Mouse (Mus musculus): ENCODE measurements around the gene St6galnac5.
"Not testable (repeated sequence)": the region's sequence is repeated elsewhere in the genome, so short reads cannot be mapped to it uniquely, and the experiment has no call there.

St6galnac5 gene

GRCm38 (mm10) chr3:152792601-152793000, 189.4 kb downstream of the St6galnac5 start:
- no peak for DNase-seq (ENCODE audit: low spot score in 2 of 2)

- DNase-seq (ENCODE audit: low spot score in 2 of 2): not testable (repeated sequence)
These were observed 193.6 kb downstream of the St6galnac5 start for GRCm38 (mm10) chr3:152788301-152788953.

GRCm38 (mm10) chr3:152784353-152784752, 197.7 kb downstream of the St6galnac5 start:
- not testable (repeated sequence) for DNase-seq (ENCODE audit: low spot score in 2 of 2)

DNA sequence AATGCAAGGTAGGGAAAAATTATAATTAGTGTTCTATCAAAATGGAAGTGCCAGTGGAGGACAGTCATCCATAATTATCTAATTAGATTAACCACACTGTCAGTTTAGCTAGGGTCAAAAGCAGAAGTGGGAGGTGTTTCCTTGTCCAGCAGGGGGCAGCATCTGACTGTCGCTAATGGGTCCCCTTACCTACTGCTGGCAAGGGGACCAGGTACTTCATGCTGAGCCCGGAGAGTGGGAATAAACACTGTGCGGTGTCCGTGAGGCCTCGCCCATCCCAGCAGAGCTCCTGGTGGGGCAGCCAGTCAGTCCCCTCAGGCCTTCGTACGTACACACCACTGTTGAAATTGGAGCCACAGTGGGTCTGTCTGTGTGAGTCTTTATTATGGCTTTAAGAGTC, 198.3 kb downstream of the St6galnac5 start:
- DNase-seq (ENCODE audit: low spot score in 2 of 2): peak in 1 of 2 experiments; percentile 30

DNA sequence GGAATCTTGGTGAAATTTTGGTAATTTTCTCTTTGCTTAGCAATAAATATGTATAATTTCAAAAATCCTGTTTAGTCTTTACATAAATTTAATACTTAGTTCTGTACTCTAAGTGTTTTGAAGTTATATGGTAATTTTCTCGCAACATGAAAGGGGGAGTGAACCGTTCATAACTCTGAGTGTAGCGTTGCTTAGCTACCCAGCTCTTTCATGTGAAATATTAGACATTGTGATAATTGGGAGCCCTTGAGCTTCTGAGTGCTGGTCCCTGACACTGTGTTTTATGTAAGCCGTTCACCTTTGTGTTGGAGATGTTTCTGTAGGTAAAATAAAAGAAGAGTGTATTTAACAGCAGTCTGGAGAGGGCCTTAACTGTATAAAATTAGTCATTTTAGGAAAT, 202.2 kb downstream of the St6galnac5 start:
- DNase-seq (ENCODE audit: low spot score in 2 of 2): no peak

- DNase-seq (ENCODE audit: low spot score in 2 of 2): no peak
These were observed 205.0 kb downstream of the St6galnac5 start for GRCm38 (mm10) chr3:152776872-152777540.

- DNase-seq (ENCODE audit: low spot score in 2 of 2): no peak
These were observed 205.7 kb downstream of the St6galnac5 start for GRCm38 (mm10) chr3:152776363-152776762.

- no peak for DNase-seq (ENCODE audit: low spot score in 2 of 2)
These were observed 212.0 kb downstream of the St6galnac5 start for GRCm38 (mm10) chr3:152770056-152770455.

DNA sequence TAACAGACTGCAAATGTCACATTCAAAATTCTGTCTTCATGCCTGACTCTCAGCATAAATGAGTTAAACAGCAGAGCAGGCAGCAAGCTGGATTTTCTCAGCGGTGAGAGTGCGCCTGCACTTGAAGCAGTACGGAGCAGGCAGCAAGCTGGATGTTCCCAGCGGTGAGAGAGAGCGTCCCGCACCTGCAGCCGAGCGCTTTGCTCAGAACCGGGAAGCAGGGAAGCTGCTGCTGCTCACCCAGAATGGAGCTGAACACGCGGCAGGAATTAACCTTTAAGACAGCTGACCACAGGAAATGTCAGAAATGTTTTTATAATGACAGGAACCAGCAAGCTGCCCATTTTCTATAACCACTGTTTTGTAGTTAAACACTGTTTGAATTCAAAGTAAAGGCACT, 214.6 kb downstream of the St6galnac5 start:
- no peak for DNase-seq (ENCODE audit: low spot score in 2 of 2)

Measured in urinary bladder, adult 18-20 months (tissue).